Mouse (Mus musculus): ENCODE measurements around the gene Mtmr4.

The Mtmr4 gene

GRCm38 (mm10) chr11:87615952-87616351 is 24.0 kb downstream of the Mtmr4 start:
- DNase-seq (ENCODE audit: low read depth), result no peak

DNA sequence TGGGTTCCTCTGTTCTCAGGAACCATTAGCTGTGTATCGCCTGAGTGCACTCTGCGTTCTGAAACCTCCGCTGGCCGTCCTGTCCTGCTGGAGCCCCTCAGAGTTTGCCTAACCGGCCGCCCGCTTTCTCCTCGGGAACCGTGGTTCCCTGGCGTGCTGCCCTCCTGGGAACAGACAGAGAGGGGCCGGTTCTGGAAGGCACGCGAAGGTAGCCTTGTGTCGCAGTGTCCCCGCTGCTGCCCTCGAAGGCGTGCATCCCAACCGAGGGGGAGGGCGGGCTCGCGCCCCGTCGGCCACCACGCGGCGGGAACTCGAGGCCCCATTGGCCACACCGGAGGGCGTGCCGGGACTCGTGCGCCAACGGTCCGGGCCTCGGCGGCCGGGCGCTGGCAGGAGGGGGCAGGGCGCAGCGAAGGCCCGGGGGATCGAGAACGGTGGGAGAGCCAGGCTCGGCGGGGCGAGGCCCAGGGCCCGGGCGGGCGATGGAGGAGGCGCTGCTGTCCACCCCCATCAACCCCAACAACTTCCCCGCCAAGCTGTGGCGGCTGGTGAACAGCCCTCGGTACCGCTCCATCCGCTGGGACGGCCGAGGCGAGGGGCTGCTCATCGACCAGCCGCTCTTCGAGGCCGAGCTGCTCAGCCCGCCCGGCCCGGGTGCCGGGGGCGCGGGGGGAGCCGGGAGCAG is 25.0 kb downstream of the Mtmr4 start, which contains the start of gene Hsf5:
Gene Hsf5 (plus strand): TSS at position 375 of the 685 bp plus-strand sequence.
- no peak for DNase-seq (ENCODE audit: low read depth)

DNA sequence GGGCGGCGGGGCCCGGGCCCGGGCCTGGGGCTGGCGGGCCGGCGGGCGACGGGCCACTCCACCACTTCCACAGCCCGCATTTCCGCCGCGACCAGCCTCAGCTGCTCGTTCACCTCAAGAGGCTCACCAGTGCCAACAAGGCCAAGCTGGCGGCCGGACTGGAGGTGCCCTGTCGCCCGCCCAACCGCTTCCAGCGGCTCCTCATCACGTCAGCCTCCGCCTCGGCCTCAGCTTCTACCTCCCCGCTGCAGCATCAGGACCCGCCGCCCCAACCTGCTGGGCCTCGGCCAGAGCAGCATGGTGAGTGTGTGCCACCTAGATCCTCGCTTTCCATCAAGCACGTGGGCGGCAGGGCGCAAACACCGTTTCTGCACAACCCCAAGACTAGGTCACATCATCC is 25.6 kb downstream of the Mtmr4 start:
- DNase-seq (ENCODE audit: low read depth), result no peak

DNA sequence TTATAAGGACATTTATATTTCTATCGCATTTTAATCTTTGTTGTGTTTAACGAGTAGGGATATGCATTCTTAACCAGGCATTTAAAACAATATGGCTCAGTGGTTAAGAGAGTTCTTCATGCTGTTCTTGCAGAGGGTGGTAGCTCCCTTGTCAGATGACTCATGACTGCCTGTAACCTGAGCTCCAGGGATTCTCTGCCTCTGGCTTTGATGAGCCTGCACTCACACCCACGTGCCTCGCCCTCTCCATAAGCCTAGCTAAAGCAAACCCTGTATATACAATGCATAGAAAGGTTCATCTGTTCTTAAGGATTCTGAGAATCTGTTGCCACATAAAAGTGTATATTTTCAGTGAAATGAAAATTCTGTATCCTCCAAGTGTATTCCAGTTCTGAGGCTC is 31.2 kb downstream of the Mtmr4 start:
- DNase-seq (ENCODE audit: low read depth), result no peak

GRCm38 (mm10) chr11:87629859-87630258 is 37.9 kb downstream of the Mtmr4 start:
- DNase-seq (ENCODE audit: low read depth), result peak; percentile 40

- DNase-seq (ENCODE audit: low read depth), result no peak
Measured at GRCm38 (mm10) chr11:87638793-87639192, 46.8 kb downstream of the Mtmr4 start.

DNA sequence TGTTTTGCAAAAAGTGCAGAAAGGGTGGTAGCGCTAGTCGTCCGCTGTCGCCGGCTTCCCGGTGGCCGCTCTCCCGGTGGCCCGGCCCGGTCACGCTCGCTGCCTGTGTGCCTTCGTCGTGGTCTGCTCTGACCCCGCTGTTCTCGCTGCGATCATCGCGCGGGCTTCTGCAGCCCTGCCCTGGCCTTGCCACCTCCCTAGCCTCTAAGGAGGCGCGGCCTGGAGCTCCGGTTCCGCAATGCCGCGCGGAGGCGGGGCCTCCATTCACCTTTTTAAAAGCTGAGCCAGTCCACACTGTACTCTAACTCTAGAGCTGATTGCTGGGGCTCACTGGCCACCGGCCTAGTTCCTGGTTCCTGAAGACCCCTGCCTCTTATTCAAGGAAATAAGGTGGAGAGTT is 47.2 kb downstream of the Mtmr4 start:
- peak; percentile 65 for DNase-seq (ENCODE audit: low read depth)

DNA sequence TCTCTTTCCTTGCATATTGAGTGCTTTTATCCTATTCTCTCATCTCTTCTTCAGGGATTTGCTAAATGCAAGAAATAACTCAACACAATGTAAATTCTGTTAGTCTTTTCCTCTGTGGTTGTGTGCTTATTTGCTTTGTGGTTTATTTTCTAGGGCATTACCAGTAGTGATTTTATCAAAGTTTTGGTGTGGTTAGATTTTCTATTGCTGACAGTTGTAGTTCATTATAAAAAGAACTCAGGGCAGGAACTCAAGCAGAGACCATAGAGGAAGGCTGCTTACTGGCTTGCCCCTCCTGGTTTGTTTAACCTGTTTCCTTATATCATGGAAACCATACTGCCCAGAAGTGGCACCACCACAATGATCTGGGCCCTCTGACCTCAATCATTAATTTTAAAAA is 50.9 kb downstream of the Mtmr4 start:
- no peak for DNase-seq (ENCODE audit: low read depth)

GRCm38 (mm10) chr11:87654693-87655092 is 62.7 kb downstream of the Mtmr4 start:
- no peak for DNase-seq (ENCODE audit: low read depth)

- DNase-seq (ENCODE audit: low read depth), result no peak
Measured at GRCm38 (mm10) chr11:87659216-87659615, 67.3 kb downstream of the Mtmr4 start.

GRCm38 (mm10) chr11:87662407-87662806 is 70.4 kb downstream of the Mtmr4 start, which contains the start of gene Rnf43:
TSS of gene Rnf43 (plus strand) at chr11:87662722.
- DNase-seq (ENCODE audit: low read depth), result peak; percentile 80

GRCm38 (mm10) chr11:87662822-87663221 is 70.9 kb downstream of the Mtmr4 start:
- DNase-seq (ENCODE audit: low read depth), result no peak

DNA sequence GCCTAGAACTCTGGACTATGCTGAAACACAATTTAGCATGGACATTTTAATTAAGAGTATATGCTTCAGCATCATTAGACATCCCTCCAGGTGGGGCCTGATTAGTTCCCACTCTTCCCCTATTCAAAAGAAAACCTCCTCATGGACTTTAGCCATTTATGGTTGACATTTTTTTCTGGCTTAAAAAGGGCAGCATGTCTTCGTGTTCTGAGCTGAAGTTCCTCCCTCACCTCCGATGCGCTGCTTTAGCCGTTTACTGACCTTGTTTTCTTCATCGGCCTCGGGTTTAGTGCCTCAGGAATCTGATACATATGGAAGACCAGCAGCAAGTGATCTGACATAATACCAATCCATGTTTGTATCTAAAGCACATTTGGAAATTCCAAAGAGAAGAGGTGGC is 72.0 kb downstream of the Mtmr4 start:
- no peak for DNase-seq (ENCODE audit: low read depth)

DNA sequence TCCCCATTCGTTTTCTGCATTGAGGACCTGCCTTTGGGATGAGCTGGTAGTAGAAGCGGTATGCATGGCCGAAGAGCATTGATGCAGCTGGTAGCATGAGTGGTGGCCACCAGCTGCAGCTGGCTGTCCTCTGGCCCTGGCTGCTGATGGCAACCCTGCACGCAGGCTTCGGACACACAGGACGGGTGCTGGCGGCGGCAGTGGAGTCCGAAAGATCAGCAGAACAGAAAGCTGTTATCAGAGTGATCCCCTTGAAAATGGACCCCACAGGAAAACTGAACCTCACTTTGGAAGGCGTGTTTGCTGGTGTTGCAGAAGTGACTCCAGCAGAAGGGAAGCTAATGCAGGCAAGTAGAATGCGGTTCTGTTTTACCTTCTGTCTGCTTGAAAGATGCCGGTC is 72.6 kb downstream of the Mtmr4 start:
- DNase-seq (ENCODE audit: low read depth), result no peak

DNA sequence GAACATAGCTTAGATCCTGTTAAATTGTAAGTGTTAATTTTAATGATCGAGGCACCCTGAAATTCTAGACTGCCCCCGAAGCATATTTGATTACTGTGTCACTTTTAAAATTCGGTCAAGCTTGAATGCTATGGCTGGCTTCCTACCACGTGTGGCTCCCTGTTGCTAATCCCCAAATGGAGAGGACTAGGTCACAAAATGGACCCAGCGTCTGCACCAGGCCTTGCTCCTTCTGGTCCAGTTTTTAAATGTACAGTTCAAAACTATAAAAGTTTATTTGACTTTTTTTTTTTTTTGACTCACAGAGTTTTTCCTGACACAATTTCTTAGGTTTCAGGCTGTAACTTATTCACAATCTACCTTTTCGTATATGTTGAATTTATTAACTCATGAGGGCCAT is 73.3 kb downstream of the Mtmr4 start:
- no peak for DNase-seq (ENCODE audit: low read depth)

DNA sequence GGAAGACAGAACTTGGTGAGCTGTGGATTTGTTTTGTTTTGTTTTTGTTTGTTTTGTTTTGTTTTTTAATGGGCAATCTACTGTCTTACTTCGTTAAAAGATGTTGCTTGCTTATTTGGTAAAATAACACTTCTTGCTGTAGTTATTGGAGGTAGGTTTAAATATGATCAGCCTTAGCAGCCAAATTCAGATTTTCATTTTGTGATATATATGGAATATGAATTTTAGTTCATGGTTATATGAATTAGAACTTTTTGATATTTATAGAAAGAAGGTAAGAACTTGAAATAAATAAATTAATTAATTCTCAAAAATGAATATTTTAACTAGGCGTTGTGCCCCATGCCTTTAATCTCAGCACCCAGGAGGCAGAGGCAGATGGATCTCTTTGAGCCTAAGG is 73.7 kb downstream of the Mtmr4 start:
- DNase-seq (ENCODE audit: low read depth), result no peak

Measured in c-Kit-positive CD71-positive TER-119-negative erythroid progenitor cells, embryonic 14.5 days (primary cell).